Mouse (Mus musculus): ENCODE measurements around the gene Inpp4b. TPM values are rescaled to one million over a fixed set of nuclear protein-coding genes. Genes with fewer than 3 reads are reported as not detected.

The Inpp4b gene
- polyA plus RNA-seq, 1 experiment from 2014 or later, result 20.7 TPM

DNA sequence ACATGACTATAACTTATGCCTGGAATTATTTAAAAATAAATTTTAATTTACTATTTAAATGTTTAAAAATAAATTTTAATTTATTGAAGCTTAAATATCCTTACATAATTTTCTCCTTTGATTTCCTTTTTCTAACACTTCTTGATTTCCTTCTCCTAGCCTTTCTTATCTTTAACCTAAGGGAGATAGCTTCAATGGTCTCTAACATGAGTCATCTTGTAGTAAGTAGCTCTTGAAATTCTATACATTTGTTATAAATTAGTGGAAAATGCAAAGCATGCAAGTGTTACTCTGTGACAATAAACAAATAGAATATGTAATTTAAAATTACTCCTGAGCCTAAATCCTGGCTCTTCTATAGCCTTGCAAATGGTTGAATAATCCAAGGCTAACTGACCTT lies 520.4 kb downstream of the Inpp4b start:
- Histone ChIP-seq H3K4me3 (ENCODE audit: low read depth, low read length) (no peak overlapping the region), H3K9ac (replicated peaks; ENCODE audit: low read depth) (no peak overlapping the region), H3K9me3 (ENCODE audit: low read length) (no peaks in the 10 kb centered on the region), H3K4me1 (ENCODE audit: insufficient read depth, low read depth, low read length) (no peaks in the 10 kb centered on the region), H3K4me2 (replicated peaks; ENCODE audit: low read depth, low read length) (no peak overlapping the region), H3K27me3 (replicated peaks; ENCODE audit: insufficient read depth, low read length) (no peaks in the 10 kb centered on the region), H3K27ac (ENCODE audit: low read length) (no peak overlapping the region), H3K36me3 (ENCODE audit: insufficient read depth, low read length) (no peaks in the 10 kb centered on the region)
- TF ChIP-seq EP300 (IDR thresholded peaks at IDR 0.05) (no peak), CTCF (IDR thresholded peaks at IDR 0.05) (no peak)
- ATAC-seq, result no peak
- no peak for DNase-seq (ENCODE audit: low spot score)

- 46% methylated on average over 2 of the region's 2 CpGs for WGBS
- peak; percentile 67 for ATAC-seq
- H3K27ac ChIP-seq (ENCODE audit: low read length), result no peak overlapping the region
- no peaks in the 10 kb centered on the region for H3K27me3 ChIP-seq (replicated peaks; ENCODE audit: insufficient read depth, low read length)
- no peaks in the 10 kb centered on the region for H3K4me1 ChIP-seq (ENCODE audit: insufficient read depth, low read depth, low read length)
- no peaks in the 10 kb centered on the region for H3K36me3 ChIP-seq (ENCODE audit: insufficient read depth, low read length)
- H3K4me3 ChIP-seq (ENCODE audit: low read depth, low read length), result no peak overlapping the region
- no peak overlapping the region for H3K9ac ChIP-seq (replicated peaks; ENCODE audit: low read depth)
- peak; percentile 65 for DNase-seq (ENCODE audit: low spot score)
- H3K4me2 ChIP-seq (replicated peaks; ENCODE audit: low read depth, low read length), result no peak overlapping the region
- no peaks in the 10 kb centered on the region for H3K9me3 ChIP-seq (ENCODE audit: low read length)
- no peak for TF ChIP-seq EP300 (IDR thresholded peaks at IDR 0.05)
- no peak for TF ChIP-seq CTCF (IDR thresholded peaks at IDR 0.05)
These were observed 522.0 kb downstream of the Inpp4b start for GRCm38 (mm10) chr8:81864318-81864717.

DNA sequence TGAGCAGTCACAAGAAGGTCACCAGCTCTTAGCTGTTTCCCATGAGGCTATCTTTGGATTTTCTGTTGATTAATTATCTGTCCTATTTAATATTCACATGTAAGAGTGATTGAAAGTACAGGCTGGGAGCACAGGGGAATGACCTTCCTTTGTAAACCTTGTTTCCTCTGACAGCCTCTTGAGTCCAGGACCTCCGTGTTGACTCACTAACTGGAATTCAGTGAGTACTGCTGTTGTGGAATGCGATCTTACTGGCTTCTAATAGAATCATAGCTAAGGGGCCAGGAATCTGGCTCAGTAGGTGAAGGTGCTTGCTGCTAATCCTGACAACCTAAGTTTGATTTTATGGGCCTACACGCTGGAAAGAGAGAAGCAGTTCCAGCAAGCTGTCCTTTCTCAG lies 523.3 kb downstream of the Inpp4b start:
- WGBS, result 32% methylated on average over 3 of the region's 3 CpGs

GRCm38 (mm10) chr8:81867020-81867419 lies 524.7 kb downstream of the Inpp4b start:
- H3K9me3 ChIP-seq (ENCODE audit: low read length), result no peaks in the 10 kb centered on the region
- H3K27me3 ChIP-seq (replicated peaks; ENCODE audit: insufficient read depth, low read length), result no peaks in the 10 kb centered on the region
- no peak for ATAC-seq
- no peak for TF ChIP-seq CTCF (IDR thresholded peaks at IDR 0.05)
- no peak for TF ChIP-seq EP300 (IDR thresholded peaks at IDR 0.05)
- no peak overlapping the region for H3K9ac ChIP-seq (replicated peaks; ENCODE audit: low read depth)
- WGBS, result 54% methylated on average over 3 of the region's 3 CpGs
- no peak overlapping the region for H3K4me3 ChIP-seq (ENCODE audit: low read depth, low read length)
- H3K4me1 ChIP-seq (ENCODE audit: insufficient read depth, low read depth, low read length), result no peaks in the 10 kb centered on the region
- H3K27ac ChIP-seq (ENCODE audit: low read length), result no peak overlapping the region
- DNase-seq (ENCODE audit: low spot score), result peak; percentile 10
- H3K4me2 ChIP-seq (replicated peaks; ENCODE audit: low read depth, low read length), result no peak overlapping the region
- no peaks in the 10 kb centered on the region for H3K36me3 ChIP-seq (ENCODE audit: insufficient read depth, low read length)

More for the DNA sequence above, 523.3 kb downstream of the Inpp4b start:
- Histone ChIP-seq H3K9ac (replicated peaks; ENCODE audit: low read depth) (no peak overlapping the region), H3K27me3 (replicated peaks; ENCODE audit: insufficient read depth, low read length) (no peaks in the 10 kb centered on the region), H3K4me1 (ENCODE audit: insufficient read depth, low read depth, low read length) (no peaks in the 10 kb centered on the region), H3K36me3 (ENCODE audit: insufficient read depth, low read length) (no peaks in the 10 kb centered on the region), H3K4me3 (ENCODE audit: low read depth, low read length) (no peak overlapping the region), H3K9me3 (ENCODE audit: low read length) (no peaks in the 10 kb centered on the region), H3K27ac (ENCODE audit: low read length) (no peak overlapping the region), H3K4me2 (replicated peaks; ENCODE audit: low read depth, low read length) (no peak overlapping the region)
- peak; percentile 85 for DNase-seq (ENCODE audit: low spot score)
- ATAC-seq, result peak; percentile 86
- TF ChIP-seq EP300 (IDR thresholded peaks at IDR 0.05) (peak; percentile 85), CTCF (IDR thresholded peaks at IDR 0.05) (no peak)

- Histone ChIP-seq H3K27ac (ENCODE audit: low read length) (no peak overlapping the region), H3K4me3 (ENCODE audit: low read depth, low read length) (no peak overlapping the region), H3K9ac (replicated peaks; ENCODE audit: low read depth) (no peak overlapping the region), H3K27me3 (replicated peaks; ENCODE audit: insufficient read depth, low read length) (no peaks in the 10 kb centered on the region), H3K9me3 (ENCODE audit: low read length) (no peaks in the 10 kb centered on the region), H3K4me1 (ENCODE audit: insufficient read depth, low read depth, low read length) (no peaks in the 10 kb centered on the region), H3K36me3 (ENCODE audit: insufficient read depth, low read length) (no peaks in the 10 kb centered on the region), H3K4me2 (replicated peaks; ENCODE audit: low read depth, low read length) (no peak overlapping the region)
- 79% methylated on average over 2 of the region's 2 CpGs for WGBS
- DNase-seq (ENCODE audit: low spot score) (no peak), ATAC-seq (no peak)
- TF ChIP-seq EP300 (IDR thresholded peaks at IDR 0.05) (no peak), CTCF (IDR thresholded peaks at IDR 0.05) (no peak)
These were observed 528.1 kb downstream of the Inpp4b start for GRCm38 (mm10) chr8:81870466-81870865.

GRCm38 (mm10) chr8:81880071-81880470 lies 537.7 kb downstream of the Inpp4b start:
- H3K9me3 ChIP-seq (ENCODE audit: low read length), result no peaks in the 10 kb centered on the region
- WGBS, result 31% methylated on average over 3 of the region's 3 CpGs

GRCm38 (mm10) chr8:81884195-81884594 lies 541.8 kb downstream of the Inpp4b start:
- Histone ChIP-seq H3K4me3 (ENCODE audit: low read depth, low read length) (no peak overlapping the region), H3K4me1 (ENCODE audit: insufficient read depth, low read depth, low read length) (no peaks in the 10 kb centered on the region), H3K9me3 (ENCODE audit: low read length) (no peaks in the 10 kb centered on the region), H3K27me3 (replicated peaks; ENCODE audit: insufficient read depth, low read length) (no peaks in the 10 kb centered on the region), H3K9ac (replicated peaks; ENCODE audit: low read depth) (no peak overlapping the region), H3K4me2 (replicated peaks; ENCODE audit: low read depth, low read length) (no peak overlapping the region), H3K27ac (ENCODE audit: low read length) (no peak overlapping the region), H3K36me3 (ENCODE audit: insufficient read depth, low read length) (no peaks in the 10 kb centered on the region)
- TF ChIP-seq CTCF (IDR thresholded peaks at IDR 0.05) (no peak), EP300 (IDR thresholded peaks at IDR 0.05) (no peak)
- WGBS, result 81% methylated on average over 5 of the region's 5 CpGs
- ATAC-seq (no peak), DNase-seq (ENCODE audit: low spot score) (no peak)

More at GRCm38 (mm10) chr8:81880071-81880470, 537.7 kb downstream of the Inpp4b start:
- H3K4me1 ChIP-seq (ENCODE audit: insufficient read depth, low read depth, low read length), result no peaks in the 10 kb centered on the region
- ATAC-seq (no peak), DNase-seq (ENCODE audit: low spot score) (no peak)
- H3K4me2 ChIP-seq (replicated peaks; ENCODE audit: low read depth, low read length), result no peak overlapping the region
- no peaks in the 10 kb centered on the region for H3K36me3 ChIP-seq (ENCODE audit: insufficient read depth, low read length)
- TF ChIP-seq CTCF (IDR thresholded peaks at IDR 0.05), result no peak
- no peak for TF ChIP-seq EP300 (IDR thresholded peaks at IDR 0.05)
- H3K4me3 ChIP-seq (ENCODE audit: low read depth, low read length), result no peak overlapping the region
- H3K27me3 ChIP-seq (replicated peaks; ENCODE audit: insufficient read depth, low read length), result no peaks in the 10 kb centered on the region
- no peak overlapping the region for H3K9ac ChIP-seq (replicated peaks; ENCODE audit: low read depth)
- H3K27ac ChIP-seq (ENCODE audit: low read length), result no peak overlapping the region

All from lung, postnatal 0 days (tissue).